Mouse (Mus musculus) megakaryocyte, embryonic 14.5 days (primary cell): ENCODE measurements around the gene Eml1. TPM values are rescaled to one million over a fixed set of nuclear protein-coding genes. Genes with fewer than 3 reads are reported as not detected.

Experiments
- H3K27me3 ChIP-seq: replicated peaks from 2 replicates; pipeline ENCODE3; 2012; ENCODE audit warnings: inconsistent platforms
- H3K36me3 ChIP-seq: replicated peaks from 2 replicates; pipeline ENCODE3; 2012; ENCODE audit warnings: low read length, inconsistent platforms, mixed read lengths
- H3K4me1 ChIP-seq: 2 replicates; pipeline ENCODE4 v1.6.1; 2012; ENCODE audit warnings: inconsistent platforms
- H3K4me3 ChIP-seq: replicated peaks from 2 replicates; pipeline ENCODE3; 2012; ENCODE audit warnings: moderate library complexity, mild to moderate bottlenecking, inconsistent platforms
- H3K9me3 ChIP-seq: 2 replicates; pipeline ENCODE4 v1.6.1; 2012; ENCODE audit warnings: inconsistent platforms
- FLI1 ChIP-seq: IDR thresholded peaks from 2 replicates; pipeline ENCODE4 v1.6.1; 2012; ENCODE audit warnings: low read length, inconsistent platforms, mixed read lengths
- GATA1 ChIP-seq: IDR thresholded peaks from 3 replicates; pipeline ENCODE4 v1.6.1; 2012; ENCODE audit warnings: mixed read lengths, low read length, inconsistent platforms, borderline replicate concordance
- polyA plus RNA-seq: library from polyadenylated mRNA; stranded (reverse); fragments of >175 nt; gene quantifications from 2 replicates; pipeline ENCODE4 v1.2.3, GENCODE M21; 2012; ENCODE audit warnings: low replicate concordance; ENCODE audit not compliant: insufficient read depth

The Eml1 gene
- polyA plus RNA-seq, 1 experiment = not detected

DNA sequence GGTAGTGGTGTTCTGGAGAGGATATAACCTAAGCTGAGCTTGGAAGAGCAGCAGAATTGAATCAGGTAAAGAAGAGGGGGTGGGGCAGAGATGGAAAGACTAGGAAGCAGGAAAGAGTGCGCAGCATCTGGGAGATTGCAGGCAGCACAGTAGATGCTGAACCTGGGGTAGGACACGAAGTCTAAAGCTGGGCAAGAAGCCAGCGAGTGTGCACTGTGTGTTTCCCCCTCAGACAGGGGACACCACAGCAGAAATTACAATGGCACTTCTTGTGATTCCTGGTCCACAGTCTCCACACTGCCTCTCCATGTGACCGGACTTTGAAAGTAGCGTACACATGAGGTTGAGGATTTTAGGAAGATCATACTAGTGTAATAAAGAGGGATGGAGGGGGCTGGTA lies 79.8 kb downstream of the Eml1 start:
- H3K4me1 ChIP-seq = peaks cover 16% of the 10 kb centered on the region
- H3K27me3 ChIP-seq = peaks cover 92% of the 10 kb centered on the region
- H3K36me3 ChIP-seq = no peaks in the 10 kb centered on the region
- H3K9me3 ChIP-seq = peaks cover 6% of the 10 kb centered on the region; the same call in 1 of the 2 replicates
- no peak overlapping the region for H3K4me3 ChIP-seq
- TF ChIP-seq FLI1 = no peak
- TF ChIP-seq GATA1 = no peak

DNA sequence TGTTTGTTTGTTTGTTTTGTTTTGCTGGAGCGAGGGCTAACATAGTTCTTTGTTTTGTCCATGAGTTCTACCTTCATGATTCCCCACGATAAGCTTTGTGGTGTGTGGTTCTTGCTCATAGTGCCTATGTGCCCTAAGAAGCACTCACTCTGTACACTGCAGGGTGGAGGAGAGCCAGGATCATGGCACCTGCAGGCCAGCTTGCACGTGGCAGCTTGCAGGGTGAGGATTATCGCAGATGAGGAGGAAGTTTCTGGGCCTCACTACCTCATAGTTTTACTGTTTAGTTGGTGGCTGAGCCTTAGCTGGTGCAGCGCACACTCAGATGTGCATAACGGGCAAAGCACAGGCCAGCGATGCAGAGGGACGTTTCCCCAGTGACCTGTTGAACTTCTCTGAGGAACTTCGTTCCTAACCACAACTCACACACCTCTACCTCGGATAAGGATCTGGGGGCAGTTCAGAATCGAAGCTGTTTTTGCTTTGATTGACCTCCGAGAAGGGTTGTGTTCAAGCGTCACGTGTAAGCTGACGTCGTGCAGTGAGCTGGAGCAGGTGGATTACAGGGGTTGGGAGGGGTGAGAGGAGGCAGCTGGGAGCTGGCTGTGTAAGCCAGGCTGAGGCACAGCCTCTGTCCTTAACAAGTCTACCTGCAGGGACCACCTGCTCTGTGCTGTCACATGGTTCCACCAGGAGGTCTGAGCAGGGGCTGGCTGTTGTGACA lies 81.6 kb downstream of the Eml1 start:
- Histone ChIP-seq H3K27me3 (peaks cover 92% of the 10 kb centered on the region), H3K4me3 (no peak overlapping the region), H3K9me3 (peaks cover 8% of the 10 kb centered on the region; the same call in 1 of the 2 replicates), H3K36me3 (no peaks in the 10 kb centered on the region), H3K4me1 (peaks cover 16% of the 10 kb centered on the region)
- TF ChIP-seq FLI1 = no peak
- TF ChIP-seq GATA1 = no peak

- TF ChIP-seq GATA1 = no peak
- TF ChIP-seq FLI1 = no peak
- peaks cover 92% of the 10 kb centered on the region for H3K27me3 ChIP-seq
- peaks cover 21% of the 10 kb centered on the region for H3K9me3 ChIP-seq
- H3K36me3 ChIP-seq = no peaks in the 10 kb centered on the region
- H3K4me3 ChIP-seq = peak overlapping the region; percentile 29
- H3K4me1 ChIP-seq = peaks cover 16% of the 10 kb centered on the region
Measured at GRCm38 (mm10) chr12:108453561-108454044, 82.8 kb downstream of the Eml1 start.

- Histone ChIP-seq H3K36me3 (no peaks in the 10 kb centered on the region), H3K27me3 (peaks cover 90% of the 10 kb centered on the region), H3K9me3 (peaks cover 33% of the 10 kb centered on the region), H3K4me3 (no peak overlapping the region), H3K4me1 (peaks cover 11% of the 10 kb centered on the region)
- no peak for TF ChIP-seq GATA1
- TF ChIP-seq FLI1 = no peak
Measured at GRCm38 (mm10) chr12:108455004-108455403, 84.2 kb downstream of the Eml1 start.

GRCm38 (mm10) chr12:108472898-108473297 lies 102.1 kb downstream of the Eml1 start:
- Histone ChIP-seq H3K27me3 (peaks cover 39% of the 10 kb centered on the region), H3K9me3 (no peaks in the 10 kb centered on the region), H3K4me1 (no peaks in the 10 kb centered on the region), H3K36me3 (no peaks in the 10 kb centered on the region), H3K4me3 (peak overlapping the region; percentile 14)
- TF ChIP-seq GATA1 (peak; percentile 51; the same call in 1 of the 3 replicates), FLI1 (no peak)

- no peaks in the 10 kb centered on the region for H3K36me3 ChIP-seq
- H3K9me3 ChIP-seq = no peaks in the 10 kb centered on the region
- no peak overlapping the region for H3K4me3 ChIP-seq
- H3K27me3 ChIP-seq = peaks cover 32% of the 10 kb centered on the region
- H3K4me1 ChIP-seq = no peaks in the 10 kb centered on the region
- TF ChIP-seq GATA1 (no peak), FLI1 (no peak)
Measured at GRCm38 (mm10) chr12:108474440-108474839, 103.7 kb downstream of the Eml1 start.

GRCm38 (mm10) chr12:108478714-108479113 lies 108.0 kb downstream of the Eml1 start:
- Histone ChIP-seq H3K4me1 (no peaks in the 10 kb centered on the region), H3K36me3 (no peaks in the 10 kb centered on the region), H3K4me3 (no peak overlapping the region), H3K9me3 (no peaks in the 10 kb centered on the region), H3K27me3 (peaks cover 35% of the 10 kb centered on the region)
- TF ChIP-seq FLI1 (no peak), GATA1 (no peak)

- Histone ChIP-seq H3K27me3 (peaks cover 48% of the 10 kb centered on the region), H3K36me3 (no peaks in the 10 kb centered on the region), H3K4me3 (no peak overlapping the region), H3K4me1 (no peaks in the 10 kb centered on the region; the same call in 1 of the 2 replicates), H3K9me3 (no peaks in the 10 kb centered on the region)
- TF ChIP-seq GATA1 = no peak
- no peak for TF ChIP-seq FLI1
Measured at GRCm38 (mm10) chr12:108480704-108481365, 110.1 kb downstream of the Eml1 start.

- H3K9me3 ChIP-seq = no peaks in the 10 kb centered on the region
- H3K4me1 ChIP-seq = no peaks in the 10 kb centered on the region; the same call in 1 of the 2 replicates
- no peak for TF ChIP-seq FLI1
- no peak for TF ChIP-seq GATA1
- H3K4me3 ChIP-seq = no peak overlapping the region
- H3K36me3 ChIP-seq = no peaks in the 10 kb centered on the region
- H3K27me3 ChIP-seq = peaks cover 67% of the 10 kb centered on the region
Measured at GRCm38 (mm10) chr12:108489076-108489475, 118.3 kb downstream of the Eml1 start.

DNA sequence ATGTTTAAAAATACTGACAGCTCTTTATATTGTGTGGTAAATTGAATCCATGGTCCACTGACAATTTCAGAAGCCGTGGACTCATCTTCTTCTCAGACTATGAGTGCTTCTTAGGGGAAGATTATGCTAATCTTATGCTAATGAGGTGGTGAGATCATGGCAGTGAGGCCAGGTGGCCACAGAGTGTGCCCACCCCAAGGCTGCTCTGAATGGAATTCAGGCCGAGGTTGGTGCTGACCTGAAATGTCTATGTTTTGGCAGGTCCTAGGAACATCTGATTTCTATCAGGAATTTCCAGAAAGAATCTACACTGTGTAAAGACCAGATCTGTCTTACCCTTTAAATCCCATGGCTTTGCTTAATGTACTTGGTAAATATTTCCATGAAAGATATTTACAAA lies 119.0 kb downstream of the Eml1 start:
- H3K4me1 ChIP-seq = no peaks in the 10 kb centered on the region; the same call in 1 of the 2 replicates
- no peak overlapping the region for H3K4me3 ChIP-seq
- no peak for TF ChIP-seq GATA1
- no peak for TF ChIP-seq FLI1
- H3K36me3 ChIP-seq = no peaks in the 10 kb centered on the region
- H3K27me3 ChIP-seq = peaks cover 62% of the 10 kb centered on the region
- H3K9me3 ChIP-seq = no peaks in the 10 kb centered on the region
